Mouse (Mus musculus) small intestine, adult 2 months (tissue): Measurements from ENCODE around the gene Bckdhb.

Source experiments
- CTCF ChIP-seq: fragments of 200-500 bp; IDR thresholded peaks from 2 replicates; pipeline ENCODE4 v1.5.1; 2012; ENCODE audit warnings: low read depth, mild to moderate bottlenecking, control low read depth, inconsistent platforms, low read length, moderate library complexity, mixed read lengths; ENCODE audit not compliant: insufficient replicate concordance, insufficient read length; ENCODE audit errors: extremely low read depth
- POLR2A ChIP-seq: fragments of 200-500 bp; IDR thresholded peaks from 2 replicates; pipeline ENCODE4 v1.6.1; 2012; ENCODE audit warnings: low read depth, mild to moderate bottlenecking, control low read depth, inconsistent platforms, low read length, moderate library complexity

DNA sequence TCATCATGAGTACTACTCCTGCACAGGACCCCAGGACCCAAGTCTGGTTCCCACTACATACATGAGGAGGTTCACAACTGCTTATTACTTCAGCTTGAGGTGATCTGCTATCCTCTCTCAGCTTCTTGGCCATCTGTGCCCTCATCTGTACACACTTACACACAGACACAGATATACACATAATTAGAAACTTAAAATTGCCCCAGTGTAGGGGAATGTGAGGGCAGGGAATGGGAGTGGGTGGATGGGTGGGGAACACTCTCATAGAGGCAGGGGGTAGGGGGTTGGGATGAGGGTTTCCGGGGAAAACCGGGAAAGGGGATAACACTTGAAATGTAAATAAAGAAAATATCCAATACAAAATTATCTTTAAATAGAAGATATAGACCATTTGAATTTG lies 15.1 kb upstream of the Bckdhb start:
- TF ChIP-seq CTCF (no peak), POLR2A (no peak)
